Mouse (Mus musculus) left cerebral cortex, adult 18-20 months (tissue): ENCODE measurements around the gene Cenpb. TPM values are rescaled to one million over a fixed set of nuclear protein-coding genes. Genes with fewer than 3 reads are reported as not detected.
A peak's percentile ranks its signal among the peaks of the same experiment; 100 is the strongest.
"Not testable (repeated sequence)": the region's sequence is repeated elsewhere in the genome, so short reads cannot be mapped to it uniquely, and the experiment has no call there.

ENCODE experiments used
- DNase-seq, 2 experiments: peaks; one replicate each; pipeline ENCODE4 v3.0.0; 2021 to 2022; ENCODE audit warnings: low spot score in 2 of 2, mixed read lengths in 1 of 2
- long read RNA-seq, 2 experiments: library from polyadenylated mRNA; stranded (forward); transcript quantifications; one replicate each; pipeline ENCODE4 v2.0.0; 2021
- total RNA-seq, 2 experiments: library from RNA; stranded (reverse); gene quantifications; 2 replicates each; pipeline ENCODE4 v1.2.3; 2021

Gene Cenpb
- total RNA-seq, result 10 to 100 TPM; 64.2 to 64.3 TPM
- long read RNA-seq, experiment 1, full-length matches to known transcripts, result 97 of 97 reads
- long read RNA-seq, experiment 1, partial matches to known transcripts, result 0 of 97 reads
- long read RNA-seq, experiment 1, other reads (novel, unspliced or antisense), result 0 of 97 reads
- long read RNA-seq, experiment 2, full-length matches to known transcripts, result 58 of 59 reads
- long read RNA-seq, experiment 2, partial matches to known transcripts, result 0 of 59 reads
- long read RNA-seq, experiment 2, other reads (novel, unspliced or antisense), result 1 of 59 reads

GRCm38 (mm10) chr2:131179990-131180587, at the start of gene Cenpb:
TSS of gene Cenpb (minus strand) at chr2:131180067.
- DNase-seq, result peak; percentile 77 to 86

- no peak for DNase-seq
Observed at GRCm38 (mm10) chr2:131227243-131227642, 47.4 kb upstream of the Cenpb start.

GRCm38 (mm10) chr2:131226669-131227068, 46.8 kb upstream of the Cenpb start:
- not testable (repeated sequence) for DNase-seq

GRCm38 (mm10) chr2:131225178-131225577, 45.3 kb upstream of the Cenpb start:
- no peak for DNase-seq

- no peak for DNase-seq
Observed at GRCm38 (mm10) chr2:131223569-131223968, 43.7 kb upstream of the Cenpb start.

- DNase-seq, result no peak
Observed at GRCm38 (mm10) chr2:131222562-131222961, 42.7 kb upstream of the Cenpb start.

GRCm38 (mm10) chr2:131221853-131222515, 42.1 kb upstream of the Cenpb start:
- DNase-seq, result no peak

GRCm38 (mm10) chr2:131220030-131220429, 40.2 kb upstream of the Cenpb start:
- no peak for DNase-seq

GRCm38 (mm10) chr2:131215941-131216858, 36.3 kb upstream of the Cenpb start:
- DNase-seq, result no peak

- no peak for DNase-seq
Observed at GRCm38 (mm10) chr2:131213773-131214172, 33.9 kb upstream of the Cenpb start.

GRCm38 (mm10) chr2:131211026-131211615, 31.3 kb upstream of the Cenpb start:
- peak in 1 of 2 experiments; percentile 13 for DNase-seq

GRCm38 (mm10) chr2:131209969-131210792, 30.3 kb upstream of the Cenpb start:
- DNase-seq, result peak; percentile 95 to 96

- no peak for DNase-seq
Observed at GRCm38 (mm10) chr2:131209125-131209795, 29.4 kb upstream of the Cenpb start.

GRCm38 (mm10) chr2:131208356-131208755, 28.5 kb upstream of the Cenpb start:
- DNase-seq, result no peak

- DNase-seq, result no peak
Observed at GRCm38 (mm10) chr2:131206778-131207177, 26.9 kb upstream of the Cenpb start, which contains the start of gene Ap5s1. TSS of gene Ap5s1 (plus strand) at chr2:131207078.

GRCm38 (mm10) chr2:131205521-131206182, 25.8 kb upstream of the Cenpb start:
- no peak for DNase-seq

- peak; percentile 79 to 84 for DNase-seq
Observed at GRCm38 (mm10) chr2:131204410-131204981, 24.6 kb upstream of the Cenpb start.

GRCm38 (mm10) chr2:131203816-131204409, 24.0 kb upstream of the Cenpb start:
- no peak for DNase-seq
